Mouse (Mus musculus): Measurements from ENCODE around the gene Stfa3. TPM values are rescaled to one million over a fixed set of nuclear protein-coding genes. Genes with fewer than 3 reads are reported as not detected.

Stfa3 gene
- 0.38 TPM in 1 of 2 replicates, not detected in the other for polyA plus RNA-seq (2012)

GRCm38 (mm10) chr16:36455342-36455802 is at the start of gene Stfa3:
Gene Stfa3 (minus strand): TSS chr16:36455392.

GRCm38 (mm10) chr16:36408357-36408756 is 46.8 kb downstream of the Stfa3 start, which contains the start of gene Stfa2:
Gene Stfa2 (minus strand): TSS chr16:36408457.

Other genes with a start within 250 kb of the Stfa3 start
- gene Gm5416, start 245.0 kb downstream of the Stfa3 start, polyA plus RNA-seq (2012), result not detected in 2 replicates
- not detected in 2 replicates for gene 2010005H15Rik, start 233.9 kb downstream of the Stfa3 start, polyA plus RNA-seq (2012)
- gene Stfa1, start 178.4 kb downstream of the Stfa3 start, polyA plus RNA-seq (2012), result not detected in 2 replicates
- not detected in 2 replicates for gene BC117090, start 121.1 kb downstream of the Stfa3 start, polyA plus RNA-seq (2012)
- not detected in 2 replicates for gene BC100530, start 87.6 kb downstream of the Stfa3 start, polyA plus RNA-seq (2012)
- 0.49 TPM in 1 of 2 replicates, not detected in the other for gene Stfa2, start 46.9 kb downstream of the Stfa3 start, polyA plus RNA-seq (2012)
- gene Casr, start 106.7 kb upstream of the Stfa3 start, polyA plus RNA-seq (2012), result not detected in 2 replicates
- 0.28 and 0.30 TPM in 2 replicates for gene Cd86, start 210.7 kb upstream of the Stfa3 start, polyA plus RNA-seq (2012)
- 0.32 and 0.44 TPM in 2 replicates for gene Ildr1, start 238.6 kb upstream of the Stfa3 start, polyA plus RNA-seq (2012)